Mouse (Mus musculus) effector memory CD4-positive, alpha-beta T cell, adult 7 months (primary cell): Measurements from ENCODE around the gene Gpatch3. TPM values are rescaled to one million over a fixed set of nuclear protein-coding genes. Genes with fewer than 3 reads are reported as not detected.

ENCODE experiments used
- polyA plus RNA-seq: library from polyadenylated mRNA; unstranded; fragments of 100-300 nt; shearing (Covaris generic); gene quantifications from one replicate; pipeline ENCODE4 v1.2.1, GENCODE M21; 2017

The Gpatch3 gene
- polyA plus RNA-seq, result 21.9 TPM

DNA sequence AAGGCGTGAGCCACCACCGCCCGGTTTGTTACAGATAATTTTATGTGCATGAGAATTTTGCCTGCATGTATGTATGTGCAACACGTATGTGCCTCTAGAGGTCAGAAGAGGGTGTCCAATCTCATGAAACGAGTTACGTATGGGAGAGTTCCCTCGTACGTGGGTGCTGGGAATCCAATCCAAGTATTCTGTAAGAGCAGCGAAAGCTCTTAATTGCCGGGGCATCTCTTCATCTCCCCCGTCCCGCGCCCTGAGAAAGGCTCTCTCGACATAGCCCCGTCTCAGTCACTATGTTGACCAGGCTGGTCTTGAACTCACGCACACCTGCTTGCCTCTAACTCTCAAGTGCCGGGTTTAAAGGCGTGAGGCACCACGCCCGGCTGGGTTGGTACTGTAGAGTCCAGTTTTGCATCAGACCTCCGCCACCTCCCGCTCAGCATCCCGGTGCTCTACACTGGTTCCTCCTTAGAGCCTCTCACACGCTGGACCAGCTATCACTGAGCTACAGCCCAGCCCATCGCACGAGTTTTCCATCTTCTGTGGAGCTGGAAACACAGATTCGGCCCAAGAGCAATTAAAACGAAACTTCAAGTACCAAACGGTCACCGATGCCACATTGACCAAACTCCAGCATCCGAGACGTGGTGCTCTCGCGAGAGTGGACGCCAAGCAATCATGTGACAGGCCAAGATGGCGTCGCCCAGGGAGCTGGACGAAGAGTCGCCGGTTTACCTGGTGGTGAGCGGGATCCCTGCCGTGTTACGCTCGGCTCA lies at the start of gene Gpatch3:
Gpatch3 (plus strand) TSS at position 676 of the 773 bp plus-strand sequence.

DNA sequence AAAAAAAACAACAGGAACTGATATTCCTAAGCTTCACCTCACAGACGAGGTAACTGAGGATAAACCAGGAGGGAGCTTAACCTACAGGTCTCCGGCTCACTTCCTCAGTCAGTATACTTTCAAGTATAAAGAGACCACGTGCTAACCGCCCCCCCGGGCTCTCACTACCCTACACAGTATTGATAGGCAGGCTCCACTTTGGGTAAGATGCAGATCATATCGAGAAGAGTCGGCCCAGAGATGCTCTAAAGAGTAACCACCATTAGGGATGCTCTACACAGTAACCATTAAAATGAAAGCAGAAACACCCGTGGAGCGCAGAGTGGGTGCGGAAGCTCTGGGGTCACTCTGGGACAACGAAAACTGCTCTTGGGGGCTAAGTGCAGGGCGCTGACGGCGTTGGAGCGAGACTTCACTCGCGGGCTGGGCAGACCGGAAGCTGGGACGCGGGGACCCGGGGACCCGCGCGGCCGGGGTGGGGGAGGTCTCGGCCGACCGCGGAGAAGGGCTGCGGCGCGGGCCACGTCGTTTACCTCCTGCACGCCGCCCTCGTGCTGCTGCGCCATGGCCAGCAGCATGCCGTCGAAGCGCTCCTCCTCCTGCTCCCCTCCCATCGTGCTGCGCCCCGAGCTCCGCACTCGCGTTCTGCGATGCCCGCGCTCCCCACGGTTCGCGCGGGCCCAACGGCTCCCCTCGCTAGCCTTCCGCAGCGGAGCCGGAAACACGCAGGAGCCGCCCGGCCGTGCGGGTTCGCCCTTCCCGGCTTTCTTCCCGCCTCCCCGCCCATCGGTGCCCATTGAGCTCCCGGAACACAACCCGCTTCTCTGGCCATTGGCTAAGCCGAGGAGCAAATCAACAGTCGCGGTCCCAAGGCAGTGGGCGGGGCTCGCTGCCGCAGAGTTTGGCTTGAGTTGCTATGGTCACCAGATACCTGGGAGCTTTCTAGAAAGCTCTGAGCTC lies 29.0 kb upstream of the Gpatch3 start, which contains the start of gene Nudc:
Nudc (minus strand) TSS at position 725 of the 960 bp plus-strand sequence.

DNA sequence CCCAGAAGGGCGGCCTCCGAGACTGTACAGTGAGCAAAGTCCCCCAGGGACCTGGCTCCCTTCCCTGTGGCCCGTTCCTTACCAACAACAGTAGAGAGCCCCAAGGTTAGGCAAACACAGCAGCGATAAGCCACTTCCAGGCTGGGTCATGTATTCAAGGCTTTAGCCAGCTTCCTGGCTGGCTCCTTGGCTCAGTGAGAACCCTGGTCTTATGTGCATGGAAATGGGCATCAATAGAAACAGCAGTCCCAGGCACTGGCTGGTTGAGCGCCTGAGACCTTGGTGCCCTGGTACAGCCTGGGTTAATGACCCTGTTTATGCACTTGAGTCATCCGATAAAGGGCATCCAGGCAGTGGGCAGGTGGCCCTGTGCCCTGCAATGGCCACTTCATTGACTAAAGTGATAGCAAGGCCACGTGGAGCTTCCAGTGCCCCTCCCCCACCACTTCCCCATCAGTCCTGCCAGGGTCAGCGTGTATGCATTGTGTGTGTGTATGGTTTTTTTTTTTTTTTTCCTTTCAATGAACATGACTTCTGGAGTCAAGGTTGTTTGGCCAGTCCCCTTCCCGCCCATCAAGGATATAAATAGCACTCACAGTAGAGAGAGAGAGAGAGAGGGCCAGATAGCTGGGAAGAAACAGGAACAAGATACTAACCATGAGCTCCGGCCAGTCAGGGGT lies 21.6 kb upstream of the Gpatch3 start, which contains the start of gene Nr0b2:
Nr0b2 (plus strand) TSS at position 609 of the 680 bp plus-strand sequence.

DNA sequence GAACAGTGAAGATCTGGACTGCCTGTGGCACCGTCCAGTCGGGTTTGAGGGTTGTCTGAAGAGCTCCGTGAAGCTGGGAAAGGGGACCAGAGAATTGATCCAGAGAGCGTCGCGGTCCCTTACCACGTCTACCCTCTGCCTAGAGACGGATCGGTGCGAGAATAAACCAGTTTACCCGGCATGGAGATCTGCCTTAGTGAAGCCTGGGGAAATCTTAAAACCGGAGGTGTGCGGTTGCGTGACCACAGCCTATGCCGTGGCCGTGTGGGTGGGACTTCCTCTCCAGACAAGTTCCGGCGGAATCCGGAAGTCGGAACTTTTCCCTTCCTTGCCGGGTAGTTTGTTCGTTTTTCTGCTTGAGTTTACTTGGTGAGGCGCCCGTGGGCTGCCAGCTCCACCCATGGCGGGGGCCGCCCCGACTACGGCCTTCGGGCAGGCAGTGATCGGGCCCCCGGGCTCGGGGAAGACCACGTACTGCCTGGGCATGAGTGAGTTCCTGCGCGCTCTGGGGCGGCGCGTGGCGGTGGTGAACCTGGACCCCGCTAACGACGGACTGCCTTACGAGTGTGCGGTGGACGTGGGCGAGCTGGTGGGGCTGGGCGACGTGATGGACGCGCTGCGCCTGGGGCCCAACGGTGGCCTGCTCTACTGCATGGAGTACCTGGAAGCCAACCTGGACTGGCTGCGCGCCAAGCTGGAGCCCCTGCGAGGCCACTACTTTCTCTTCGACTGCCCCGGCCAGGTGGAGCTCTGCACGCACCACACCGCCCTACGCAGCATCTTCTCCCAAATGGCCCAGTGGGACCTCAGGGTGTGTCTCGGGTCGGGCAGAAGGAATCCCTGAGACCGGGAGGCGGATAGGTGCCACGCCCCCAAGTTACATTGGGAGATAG lies 9.8 kb downstream of the Gpatch3 start, which contains the start of gene Gpn2:
Gpn2 (plus strand) TSS at position 304 of the 893 bp plus-strand sequence.

DNA sequence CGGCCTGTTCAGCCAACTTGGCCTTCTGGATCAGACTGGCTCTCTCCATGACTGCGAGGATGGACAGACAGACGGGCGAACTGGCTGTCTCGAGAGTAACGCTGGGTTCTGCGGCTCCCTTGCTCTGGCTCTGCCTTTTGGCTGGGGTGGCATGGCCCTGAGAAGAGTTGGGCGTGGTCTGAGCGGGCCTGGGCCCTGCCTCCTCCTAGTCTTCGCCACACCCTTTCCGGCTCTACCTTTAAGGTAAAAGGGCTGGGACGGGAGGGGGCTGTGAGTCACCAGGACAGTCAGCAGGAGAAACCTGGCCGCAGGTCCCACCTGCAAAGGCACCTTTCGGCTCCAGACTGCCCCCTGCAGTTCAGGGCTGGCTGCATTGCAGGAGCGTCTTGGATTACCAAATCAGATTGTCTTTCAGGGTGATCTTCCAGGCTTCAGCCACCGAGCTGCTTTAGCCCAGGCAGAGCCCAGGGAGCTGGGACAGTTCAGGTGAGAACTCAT lies 27.2 kb downstream of the Gpatch3 start, which contains the start of gene Sfn:
Sfn (minus strand) TSS at position 448 of the 498 bp plus-strand sequence.

Other genes starting within 250 kb of the Gpatch3 start
- gene Wdtc1, start 221.3 kb upstream of the Gpatch3 start, polyA plus RNA-seq, result 4.2 TPM
- gene Slc9a1, start 205.0 kb upstream of the Gpatch3 start, polyA plus RNA-seq, result 16.2 TPM
- 0.33 TPM for gene Tent5b, start 94.6 kb upstream of the Gpatch3 start, polyA plus RNA-seq
- not detected for gene Trnp1, start 76.2 kb upstream of the Gpatch3 start, polyA plus RNA-seq
- 0.67 TPM for gene Kdf1, start 55.8 kb upstream of the Gpatch3 start, polyA plus RNA-seq
- 115 TPM for gene Nudc, start 28.7 kb upstream of the Gpatch3 start, polyA plus RNA-seq
- not detected for gene Nr0b2, start 21.4 kb upstream of the Gpatch3 start, polyA plus RNA-seq
- gene Gpn2, start 9.6 kb downstream of the Gpatch3 start, polyA plus RNA-seq, result 8.4 TPM
- gene Sfn, start 27.4 kb downstream of the Gpatch3 start, polyA plus RNA-seq, result 24.2 TPM
- gene Zdhhc18, start 75.4 kb downstream of the Gpatch3 start, polyA plus RNA-seq, result 301 TPM
- 17.0 TPM for gene Pigv, start 97.9 kb downstream of the Gpatch3 start, polyA plus RNA-seq
- 36.3 TPM for gene Arid1a, start 182.0 kb downstream of the Gpatch3 start, polyA plus RNA-seq